Comparison of ENCODE assay signal across 20 mouse cellular contexts in genomic region chr9:23246389-23246788, GRCm38 (mm10). TPM values are rescaled to one million over a fixed set of nuclear protein-coding genes. Genes with fewer than 3 reads are reported as not detected.
DNase-seq lines count a peak whose midpoint lies in the region; ATAC-seq lines count a peak whose summit lies in the region.
"Had no signal": no experiment of that assay in that cellular context is flagged by ENCODE, and none has a peak within 500 bp of the region (broad histone marks: within the 10 kb centered on the region; RNA-seq: fewer than 3 reads in every experiment).

No protein-coding gene starts in this region.

- no peak overlapping the region for H3K4me3 ChIP-seq in heart, embryonic 10.5 days
- no peak overlapping the region for H3K4me3 ChIP-seq in limb, embryonic 13.5 days
- no peak overlapping the region for H3K4me3 ChIP-seq in forebrain, embryonic 14.5 days (ENCODE audit: low read depth, low read length)
- H3K4me3 ChIP-seq: embryonic facial prominence, embryonic 12.5 days; erythroblast, embryonic 14.5 days; forebrain, embryonic 13.5 days; liver, embryonic 12.5 days; midbrain, embryonic 10.5 days had no signal

- no peak overlapping the region for H3K4me2 ChIP-seq in limb, embryonic 13.5 days (replicated peaks)
- H3K4me2 ChIP-seq in forebrain, embryonic 14.5 days (ENCODE audit: low read length): no peak overlapping the region
- H3K4me2 ChIP-seq: embryonic facial prominence, embryonic 12.5 days; forebrain, embryonic 13.5 days; liver, embryonic 12.5 days; lung, embryonic 14.5 days had no signal

- no peaks in the 10 kb centered on the region for H3K9me3 ChIP-seq in heart, embryonic 10.5 days
- no peaks in the 10 kb centered on the region for H3K9me3 ChIP-seq in limb, embryonic 13.5 days
- no peaks in the 10 kb centered on the region for H3K9me3 ChIP-seq in forebrain, embryonic 14.5 days (replicated peaks; ENCODE audit: control insufficient read depth, low read length)
- H3K9me3 ChIP-seq: embryonic facial prominence, embryonic 12.5 days; forebrain, embryonic 13.5 days; liver, embryonic 12.5 days; midbrain, embryonic 10.5 days had no signal

- H3K4me1 ChIP-seq in heart, embryonic 10.5 days: peaks cover 11% of the 10 kb centered on the region; the same call in 1 of the 2 replicates
- peaks cover 31% of the 10 kb centered on the region for H3K4me1 ChIP-seq in limb, embryonic 13.5 days
- H3K4me1 ChIP-seq in forebrain, embryonic 14.5 days (ENCODE audit: control insufficient read depth, insufficient read depth, low read length): no peaks in the 10 kb centered on the region; the same call in 1 of the 2 replicates
- H3K4me1 ChIP-seq: liver, embryonic 12.5 days had no signal

- 81% methylated on average over 9 of the region's 9 CpGs for WGBS in heart, embryonic 10.5 days
- 35% methylated on average over 9 of the region's 9 CpGs for WGBS in limb, embryonic 13.5 days
- WGBS in forebrain, embryonic 14.5 days: 86% methylated on average over 9 of the region's 9 CpGs

- intact Hi-C loops in gastrocnemius, postnatal 14 days (cut with DNase I; ENCODE audit: low total_unique reads): no loop called here

- no peaks in the 10 kb centered on the region for H3K27me3 ChIP-seq in heart, embryonic 10.5 days (ENCODE audit: insufficient read depth, poor library complexity, severe bottlenecking)
- H3K27me3 ChIP-seq in limb, embryonic 13.5 days: peaks cover 9% of the 10 kb centered on the region; the same call in 1 of the 2 replicates
- H3K27me3 ChIP-seq in forebrain, embryonic 14.5 days (replicated peaks; ENCODE audit: control insufficient read depth, insufficient read depth, low read length): no peaks in the 10 kb centered on the region
- H3K27me3 ChIP-seq: embryonic facial prominence, embryonic 12.5 days; forebrain, embryonic 13.5 days; liver, embryonic 12.5 days had no signal

- no peaks in the 10 kb centered on the region for H3K36me3 ChIP-seq in heart, embryonic 10.5 days
- no peaks in the 10 kb centered on the region for H3K36me3 ChIP-seq in limb, embryonic 13.5 days
- H3K36me3 ChIP-seq in forebrain, embryonic 14.5 days (ENCODE audit: control insufficient read depth, insufficient read depth, low read length): no peaks in the 10 kb centered on the region
- H3K36me3 ChIP-seq: embryonic facial prominence, embryonic 12.5 days; liver, embryonic 12.5 days; midbrain, embryonic 10.5 days had no signal

- DNase-seq in heart, adult 18-20 months: peak; percentile 60 to 79
- DNase-seq in heart, embryonic 10.5 days (ENCODE audit: low spot score): no peak
- DNase-seq in gastrocnemius, adult 18-20 months (ENCODE audit: low spot score): peak; percentile 81
- peak; percentile 65 for DNase-seq in gastrocnemius, postnatal 14 days
- DNase-seq in forebrain, embryonic 14.5 days (ENCODE audit: low spot score): no peak
- no peak for DNase-seq in lung, postnatal 4 days
- DNase-seq: cerebellum, adult 8-10 months; kidney, adult 11 months; left cerebral cortex, postnatal 4 days; lung, embryonic 14.5 days; lung, postnatal 36 days; right cerebral cortex, postnatal 25 days had no signal

- H3K9ac ChIP-seq in limb, embryonic 13.5 days: no peak overlapping the region
- no peak overlapping the region for H3K9ac ChIP-seq in forebrain, embryonic 14.5 days (ENCODE audit: low read length)
- H3K9ac ChIP-seq: embryonic facial prominence, embryonic 12.5 days; forebrain, embryonic 13.5 days; liver, embryonic 12.5 days; lung, embryonic 14.5 days had no signal

- no peak for ATAC-seq in limb, embryonic 13.5 days (ENCODE audit: low FRiP score, low read depth)
- no peak for ATAC-seq in forebrain, embryonic 14.5 days
- ATAC-seq: forebrain, embryonic 13.5 days; liver, embryonic 12.5 days had no signal

- H3K27ac ChIP-seq in heart, embryonic 10.5 days: no peak overlapping the region
- H3K27ac ChIP-seq in limb, embryonic 13.5 days: peak overlapping the region; percentile 39; the same call in 1 of the 2 replicates
- H3K27ac ChIP-seq in forebrain, embryonic 14.5 days (ENCODE audit: low read depth, low read length): no peak overlapping the region
- H3K27ac ChIP-seq: embryonic facial prominence, embryonic 12.5 days; forebrain, embryonic 13.5 days; kidney, postnatal 0 days; liver, embryonic 12.5 days; midbrain, embryonic 10.5 days had no signal

RNA-seq across cellular contexts. Expression of gene Bmper, which starts 23.5 kb away (rescaled TPM):
- total RNA-seq in heart, adult 18-20 months (2021): 1 to 10 TPM; 2.1 to 2.4 TPM
- polyA plus RNA-seq in heart, embryonic 10.5 days (2016; fragmentation: Nextera tagmentation; extraction: Ambion mirVana): 11.4 and 14.9 TPM in 2 replicates
- total RNA-seq in gastrocnemius, adult 18-20 months (2021): 1 to 10 TPM; 2.3 to 3.8 TPM
- 1 to 10 TPM; 5.7 to 7.6 TPM for total RNA-seq in gastrocnemius, postnatal 14 days (2021)
- polyA plus RNA-seq in limb, embryonic 13.5 days (2015; fragmentation: Nextera tagmentation; extraction: Ambion mirVana): 17.6 and 21.2 TPM in 2 replicates
- polyA plus RNA-seq in forebrain, embryonic 14.5 days (2014; fragmentation: Nextera tagmentation; extraction: Ambion mirVana): 13.3 and 13.9 TPM in 2 replicates
- total RNA-seq: granulocyte monocyte progenitor cell, adult 5-6 weeks had no signal
- polyA plus RNA-seq: erythroblast, embryonic 14.5 days had no signal

Comparison
In these comparisons a context has a peak if more than half of its experiments do, and no peak if none do; other contexts are left out.
1. DNase-seq: peak in heart, adult 18-20 months (2 of 2), gastrocnemius, adult 18-20 months (single experiment) and gastrocnemius, postnatal 14 days (single experiment); none in heart, embryonic 10.5 days (single experiment), forebrain, embryonic 14.5 days (single experiment) and lung, postnatal 4 days (0 of 2).